Mouse (Mus musculus) megakaryocyte, adult 5-6 weeks (primary cell): Measurements from ENCODE around the gene Cldn9. TPM values are rescaled to one million over a fixed set of nuclear protein-coding genes. Genes with fewer than 3 reads are reported as not detected.

Source experiments
- ATAC-seq: 2 replicates; pipeline ENCODE4 v1.8.0; 2016; ENCODE audit warnings: mild to moderate bottlenecking, inconsistent platforms; ENCODE audit not compliant: poor library complexity, severe bottlenecking
- total RNA-seq, 2 experiments: library from RNA; stranded (forward) in 1 of 2; stranded (reverse) in 1 of 2; fragments of 153-499, 151-499 nt in 1 of 2; fragments of 221-1000, 200-1000 nt in 1 of 2; gene quantifications; 2 replicates each; pipeline versions ENCODE4 v1.2.3 to v1.2.4; 2015 to 2017

Cldn9 gene
- total RNA-seq (2015), result not detected in 2 replicates
- total RNA-seq (2017), result not detected in 2 replicates

DNA sequence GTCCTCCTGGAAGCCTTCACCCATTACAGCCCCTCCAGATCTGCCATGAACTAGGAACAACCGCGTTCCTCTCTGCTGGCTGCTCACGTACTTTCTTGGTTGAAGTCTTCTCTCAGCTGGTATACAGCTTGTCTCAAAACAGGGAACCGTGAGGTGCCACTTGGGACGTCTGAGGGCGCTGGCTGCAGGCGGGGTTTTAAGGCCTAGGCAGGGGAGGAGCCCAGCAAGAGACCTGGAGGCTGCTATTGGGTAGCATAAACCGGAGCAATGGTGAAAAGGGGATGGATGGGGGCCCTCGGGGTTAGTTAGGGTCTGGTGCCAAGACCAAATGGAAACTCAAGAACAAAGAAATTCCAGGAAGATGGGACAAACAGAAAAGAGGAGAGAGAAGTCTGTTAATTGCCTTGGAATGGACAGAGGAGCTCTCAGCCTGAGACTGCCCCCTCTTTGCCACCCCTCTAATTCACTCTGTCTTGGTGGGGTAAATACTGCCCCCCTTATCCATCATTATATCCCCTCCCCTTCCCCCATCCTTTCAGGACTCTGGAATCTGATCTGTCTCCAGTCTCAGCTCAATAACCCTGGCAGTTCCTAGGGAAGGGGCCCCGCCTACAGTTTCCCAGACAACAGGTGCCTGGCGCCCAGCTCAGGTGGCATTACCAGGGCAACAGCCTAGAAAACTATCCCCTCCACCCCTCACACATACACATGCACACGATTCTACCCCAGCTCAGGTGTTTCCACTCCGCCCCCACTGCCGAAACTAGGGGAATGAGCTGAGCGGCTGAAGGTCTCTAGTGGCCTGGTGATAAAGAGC is at the start of gene Cldn9:
Cldn9 (minus strand) TSS at position 171 of the 817 bp plus-strand sequence.
- ATAC-seq, result no peak

DNA sequence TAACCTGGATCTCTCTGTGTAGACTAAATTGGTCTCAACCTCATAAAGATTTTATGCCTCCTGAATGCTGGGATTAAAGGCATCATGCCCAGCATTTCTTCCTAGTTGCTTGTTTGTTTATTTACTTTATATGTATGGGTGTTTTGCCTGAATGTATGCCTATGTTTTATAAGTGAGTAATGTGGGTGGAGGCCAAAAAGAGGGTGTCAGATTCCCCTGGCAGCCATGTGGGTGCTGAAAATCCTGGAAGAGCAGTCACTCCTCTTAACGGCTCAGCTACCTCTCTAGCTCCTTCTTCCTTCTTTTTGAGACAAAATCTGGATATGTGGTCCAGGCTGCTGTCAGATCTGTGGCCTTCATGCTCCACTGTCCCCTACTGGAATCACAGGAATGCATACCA is 46.6 kb upstream of the Cldn9 start:
- ATAC-seq, result no peak

- peak; percentile 73 for ATAC-seq
Observed at GRCm38 (mm10) chr17:23726758-23727142, 42.9 kb upstream of the Cldn9 start.

DNA sequence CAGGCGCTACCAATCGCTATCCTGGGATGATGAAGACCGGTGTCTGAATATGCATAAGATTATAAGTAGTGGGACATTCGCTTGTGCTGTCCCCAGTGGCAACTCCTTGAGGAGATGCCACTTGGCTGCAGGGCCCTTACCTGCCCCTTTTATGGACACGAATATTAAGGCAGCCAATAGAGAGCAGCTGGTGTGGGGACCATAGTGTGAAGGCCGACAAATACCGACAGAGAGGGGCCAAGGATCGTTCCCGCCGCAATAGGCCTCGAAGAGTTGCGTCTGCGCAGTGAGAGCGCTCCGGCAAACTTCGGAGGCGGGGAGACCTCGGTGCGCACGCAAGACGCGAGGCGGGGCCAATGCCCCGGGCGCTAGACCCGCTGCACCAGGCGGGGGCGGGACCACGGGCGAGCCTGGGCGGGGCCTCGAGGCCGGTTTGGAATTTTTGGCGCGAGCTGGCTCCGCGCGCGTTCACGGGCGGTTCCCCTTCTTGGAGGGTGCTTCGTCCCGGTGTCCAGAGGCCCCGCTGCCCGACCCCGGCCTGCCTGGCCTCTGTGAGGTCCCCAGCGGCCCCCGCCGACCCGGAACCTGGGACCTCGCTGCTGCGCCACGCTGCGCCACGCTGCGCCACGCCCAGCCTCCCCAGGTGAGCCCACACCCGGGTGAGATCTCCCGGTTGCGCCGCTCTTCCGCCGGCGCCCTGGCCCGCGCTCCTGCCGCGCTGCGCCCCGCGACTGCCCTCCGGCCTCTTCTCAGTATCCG is 42.4 kb upstream of the Cldn9 start, which contains the start of gene Pkmyt1:
Pkmyt1 (plus strand) TSS at position 338 of the 759 bp plus-strand sequence.
- ATAC-seq, result peak; percentile 95

DNA sequence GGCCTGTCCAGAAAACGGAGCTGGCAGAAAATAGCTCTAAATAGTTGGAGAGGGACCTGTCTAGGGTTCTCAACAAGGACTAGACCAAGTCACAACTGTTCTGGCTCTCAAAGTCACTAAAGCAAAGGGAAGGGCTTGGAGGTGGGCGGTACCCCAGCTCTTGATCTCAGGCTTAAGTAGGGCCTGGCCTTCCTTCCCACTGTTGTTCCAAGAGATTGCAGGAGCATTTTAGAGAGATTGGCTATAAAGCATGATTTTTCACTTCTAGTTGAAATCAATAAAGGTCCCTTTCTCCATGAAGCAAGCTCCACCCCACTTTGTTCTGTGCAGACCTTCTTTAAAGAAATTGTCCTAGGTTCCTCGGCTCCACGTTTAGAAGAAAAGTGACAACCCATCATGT is 41.7 kb upstream of the Cldn9 start:
- ATAC-seq, result no peak

- ATAC-seq, result no peak
Observed at GRCm38 (mm10) chr17:23722376-23723125, 38.7 kb upstream of the Cldn9 start, which contains the start of gene 1520401A03Rik. Gene 1520401A03Rik, minus strand, starts transcription at chr17:23722783.

GRCm38 (mm10) chr17:23721886-23722285 is 38.1 kb upstream of the Cldn9 start:
- no peak for ATAC-seq

GRCm38 (mm10) chr17:23719455-23719854 is 35.6 kb upstream of the Cldn9 start:
- ATAC-seq, result no peak

DNA sequence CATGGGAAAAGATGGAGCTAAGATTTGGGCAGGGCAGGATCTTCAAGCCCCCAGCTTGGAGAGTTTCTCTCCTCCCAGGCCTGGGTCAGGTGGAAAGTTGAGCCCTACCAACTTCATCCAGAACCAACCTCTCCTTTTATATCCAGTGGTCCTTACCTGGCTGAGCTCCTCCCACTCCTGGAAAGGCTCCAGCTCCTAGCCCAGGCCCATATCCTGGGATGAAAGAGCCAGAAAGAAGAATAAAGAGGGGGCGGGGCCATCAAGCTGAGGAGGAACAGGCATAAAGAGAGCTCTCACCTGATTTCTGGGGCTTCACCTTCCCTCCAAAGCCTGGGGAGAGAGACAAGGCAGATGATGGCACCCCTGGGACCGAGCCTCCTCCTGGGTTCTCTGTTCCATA is 33.2 kb upstream of the Cldn9 start:
- no peak for ATAC-seq

DNA sequence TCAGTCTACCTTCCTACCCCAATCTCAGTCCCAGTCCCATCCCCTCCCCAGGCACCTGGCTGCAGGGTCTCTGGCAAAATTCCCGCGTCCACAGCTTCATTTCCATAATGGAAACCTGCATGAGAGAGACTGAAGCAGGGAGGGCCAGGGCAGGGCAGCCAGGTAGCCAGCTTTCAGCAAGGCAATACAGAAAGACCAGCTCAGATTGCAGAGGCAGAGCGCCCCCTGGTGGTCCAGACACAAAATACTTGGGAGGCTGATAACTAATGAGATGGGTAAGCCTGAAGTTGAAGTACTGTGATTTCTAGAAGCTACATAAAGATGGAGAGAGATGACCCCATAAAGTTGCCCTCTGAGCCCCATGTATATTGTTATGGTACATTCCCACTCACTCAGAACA is 22.4 kb upstream of the Cldn9 start:
- peak; percentile 80 for ATAC-seq

DNA sequence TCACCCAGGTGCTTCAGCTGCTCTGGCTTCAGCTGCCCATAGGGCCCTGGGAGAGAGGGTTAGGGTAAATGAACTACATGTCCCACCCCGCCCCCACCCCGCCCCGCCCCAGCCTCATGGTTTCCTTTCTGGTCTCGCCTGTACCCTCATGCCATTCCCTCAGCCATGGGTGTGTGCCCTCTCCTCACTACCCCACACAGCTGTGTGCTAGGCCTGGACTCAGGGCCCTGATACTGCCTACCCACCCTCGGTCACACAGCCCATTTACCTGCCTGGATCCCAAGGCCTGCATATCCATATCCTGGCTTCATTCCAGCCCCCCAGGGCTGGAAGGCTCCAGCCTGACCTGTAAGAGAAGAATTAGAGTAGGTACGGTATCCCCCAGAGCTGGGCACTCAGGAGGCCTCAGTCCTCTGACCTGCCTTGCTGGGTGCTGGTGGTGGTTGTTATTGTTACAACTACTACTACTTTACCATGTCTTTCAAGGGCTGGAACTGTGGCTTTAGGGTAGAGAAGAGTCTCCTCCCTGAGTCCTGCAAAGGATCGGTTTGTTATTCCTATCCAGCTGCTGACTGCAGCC is 21.8 kb upstream of the Cldn9 start:
- no peak for ATAC-seq

- ATAC-seq, result no peak
Observed at GRCm38 (mm10) chr17:23704741-23705140, 20.9 kb upstream of the Cldn9 start.

DNA sequence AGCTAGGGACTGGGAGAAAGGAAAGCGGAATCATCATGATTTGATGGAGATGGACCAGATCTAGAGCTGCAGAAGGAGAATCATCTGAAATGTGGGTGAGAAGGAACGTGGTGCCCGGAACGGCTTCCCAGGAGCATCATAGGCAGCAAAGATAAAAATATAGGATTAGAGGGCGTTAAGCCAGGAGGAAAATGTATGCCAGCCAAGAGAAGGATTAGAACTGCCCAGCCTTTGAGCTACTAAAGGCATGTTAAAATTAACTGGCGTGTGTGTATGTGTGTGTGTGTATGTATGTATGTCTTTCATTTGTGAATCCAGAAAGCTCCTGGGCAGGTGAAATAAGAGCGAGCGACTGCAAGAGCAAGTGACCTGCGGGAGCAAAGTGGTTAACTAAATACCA is 19.5 kb upstream of the Cldn9 start:
- ATAC-seq, result no peak

DNA sequence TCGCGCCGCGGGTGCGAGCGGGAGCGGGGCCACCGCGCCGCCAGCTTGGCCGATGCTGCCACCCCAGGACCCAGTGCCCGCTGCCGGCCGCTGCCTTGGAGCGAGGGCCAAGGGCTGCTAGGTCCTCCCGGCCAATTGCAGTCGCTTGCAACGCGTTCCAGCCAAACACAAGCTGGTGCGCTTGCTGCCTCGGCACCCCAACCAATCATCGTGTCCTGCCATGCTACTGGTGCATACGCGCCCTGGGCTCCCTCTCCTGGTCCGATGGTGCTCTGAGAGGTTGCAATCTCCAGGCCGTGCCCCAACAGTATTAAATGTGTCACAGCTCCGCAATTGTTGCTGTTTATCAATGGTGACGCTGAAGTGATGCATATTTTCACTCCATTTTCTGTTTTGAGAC is 16.3 kb upstream of the Cldn9 start:
- peak; percentile 98 for ATAC-seq

GRCm38 (mm10) chr17:23699131-23700077 is 15.6 kb upstream of the Cldn9 start:
- no peak; the same call in 1 of the 2 replicates for ATAC-seq

GRCm38 (mm10) chr17:23695801-23696200 is 12.0 kb upstream of the Cldn9 start:
- ATAC-seq, result no peak

- no peak for ATAC-seq
Observed at GRCm38 (mm10) chr17:23694491-23694890, 10.7 kb upstream of the Cldn9 start.

DNA sequence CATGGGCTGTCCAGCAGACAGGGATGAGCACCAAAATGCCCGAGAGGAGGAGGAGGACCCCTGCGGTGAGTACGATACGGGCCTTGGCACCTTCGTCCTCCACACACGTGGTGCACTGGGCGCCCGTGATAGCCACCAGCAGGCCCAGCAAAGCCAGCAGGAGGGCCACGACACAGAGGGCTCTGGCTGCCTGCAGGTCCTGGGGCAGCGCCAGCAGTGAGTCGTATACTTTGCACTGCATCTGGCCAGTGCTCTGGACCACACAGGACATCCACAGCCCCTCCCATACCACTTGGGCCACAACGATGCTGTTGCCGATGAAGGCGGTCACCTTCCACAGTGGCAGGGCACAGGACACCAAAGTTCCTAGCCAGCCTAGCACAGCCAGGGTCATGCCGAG is 600 bp downstream of the Cldn9 start:
- no peak for ATAC-seq

DNA sequence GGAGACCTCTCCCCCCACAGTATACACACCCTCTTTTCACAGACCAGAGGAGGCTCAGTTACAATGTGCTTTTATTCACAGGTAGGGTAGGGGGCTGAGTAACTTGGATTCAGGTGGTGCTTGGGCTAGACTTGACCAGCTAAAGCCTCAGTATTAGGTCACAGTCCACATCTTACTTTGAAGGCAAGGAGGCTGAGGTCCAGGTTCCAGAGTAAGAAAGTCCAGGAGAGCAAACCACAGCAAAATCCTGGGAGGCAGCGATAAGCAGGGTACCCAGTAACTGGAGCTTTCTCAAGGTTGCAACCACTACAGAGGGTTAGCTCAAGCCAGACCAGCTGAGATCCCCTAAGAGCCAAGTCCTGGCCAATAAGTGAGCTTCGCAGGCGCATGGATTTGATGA is 1.3 kb downstream of the Cldn9 start:
- ATAC-seq, result no peak

- no peak for ATAC-seq
Observed at GRCm38 (mm10) chr17:23682092-23682491, 1.7 kb downstream of the Cldn9 start.
